Mouse (Mus musculus): Measurements from ENCODE around the gene Nags.
"Not testable (repeated sequence)": the region's sequence is repeated elsewhere in the genome, so short reads cannot be mapped to it uniquely, and the experiment has no call there.

Nags gene

GRCm38 (mm10) chr11:102156039-102156785 is 10.9 kb downstream of the Nags start, which contains the start of gene Tmem101:
Gene Tmem101 (minus strand): TSS chr11:102156404.
- in situ Hi-C loops (cut with MboI, MseI), result no loop called here

- in situ Hi-C loops (cut with MboI, MseI), result no loop called here
Measured at GRCm38 (mm10) chr11:102156786-102157089, 11.4 kb downstream of the Nags start.

GRCm38 (mm10) chr11:102158024-102158423 is 12.7 kb downstream of the Nags start:
- in situ Hi-C loops (cut with MboI, MseI), result not testable (repeated sequence)

- in situ Hi-C loops (cut with MboI, MseI), result no loop called here
Measured at GRCm38 (mm10) chr11:102159781-102160180, 14.5 kb downstream of the Nags start.

- in situ Hi-C loops (cut with MboI, MseI), result no loop called here
Measured at GRCm38 (mm10) chr11:102165971-102166722, 20.8 kb downstream of the Nags start.

GRCm38 (mm10) chr11:102167539-102167938 is 22.2 kb downstream of the Nags start:
- in situ Hi-C loops (cut with MboI, MseI), result no loop called here

GRCm38 (mm10) chr11:102168689-102169088 is 23.4 kb downstream of the Nags start:
- in situ Hi-C loops (cut with MboI, MseI), result no loop called here

- in situ Hi-C loops (cut with MboI, MseI), result no loop called here
Measured at GRCm38 (mm10) chr11:102179836-102180235, 34.5 kb downstream of the Nags start.

- in situ Hi-C loops (cut with MboI, MseI), result no loop called here
Measured at GRCm38 (mm10) chr11:102184253-102184645, 38.9 kb downstream of the Nags start.

GRCm38 (mm10) chr11:102184646-102185495 is 39.6 kb downstream of the Nags start, which contains the start of gene Lsm12:
Gene Lsm12 (minus strand): TSS chr11:102185296.
- in situ Hi-C loops (cut with MboI, MseI), result no loop called here

- in situ Hi-C loops (cut with MboI, MseI), result no loop called here
Measured at GRCm38 (mm10) chr11:102185677-102186076, 40.4 kb downstream of the Nags start.

GRCm38 (mm10) chr11:102186235-102186634 is 40.9 kb downstream of the Nags start:
- in situ Hi-C loops (cut with MboI, MseI), result no loop called here

GRCm38 (mm10) chr11:102188980-102189379 is 43.7 kb downstream of the Nags start:
- in situ Hi-C loops (cut with MboI, MseI), result no loop called here

GRCm38 (mm10) chr11:102189461-102190436 is 44.4 kb downstream of the Nags start, which contains the start of gene G6pc3:
Gene G6pc3 (plus strand): TSS chr11:102189620.
- in situ Hi-C loops (cut with MboI, MseI), result no loop called here

GRCm38 (mm10) chr11:102190848-102191247 is 45.5 kb downstream of the Nags start:
- in situ Hi-C loops (cut with MboI, MseI), result no loop called here

- in situ Hi-C loops (cut with MboI, MseI), result no loop called here
Measured at GRCm38 (mm10) chr11:102193657-102194440, 48.5 kb downstream of the Nags start.

GRCm38 (mm10) chr11:102196018-102196797 is 50.9 kb downstream of the Nags start:
- in situ Hi-C loops (cut with MboI, MseI), result no loop called here

- in situ Hi-C loops (cut with MboI, MseI), result no loop called here
Measured at GRCm38 (mm10) chr11:102198245-102198644, 52.9 kb downstream of the Nags start.
